In the genomic region with DNA sequence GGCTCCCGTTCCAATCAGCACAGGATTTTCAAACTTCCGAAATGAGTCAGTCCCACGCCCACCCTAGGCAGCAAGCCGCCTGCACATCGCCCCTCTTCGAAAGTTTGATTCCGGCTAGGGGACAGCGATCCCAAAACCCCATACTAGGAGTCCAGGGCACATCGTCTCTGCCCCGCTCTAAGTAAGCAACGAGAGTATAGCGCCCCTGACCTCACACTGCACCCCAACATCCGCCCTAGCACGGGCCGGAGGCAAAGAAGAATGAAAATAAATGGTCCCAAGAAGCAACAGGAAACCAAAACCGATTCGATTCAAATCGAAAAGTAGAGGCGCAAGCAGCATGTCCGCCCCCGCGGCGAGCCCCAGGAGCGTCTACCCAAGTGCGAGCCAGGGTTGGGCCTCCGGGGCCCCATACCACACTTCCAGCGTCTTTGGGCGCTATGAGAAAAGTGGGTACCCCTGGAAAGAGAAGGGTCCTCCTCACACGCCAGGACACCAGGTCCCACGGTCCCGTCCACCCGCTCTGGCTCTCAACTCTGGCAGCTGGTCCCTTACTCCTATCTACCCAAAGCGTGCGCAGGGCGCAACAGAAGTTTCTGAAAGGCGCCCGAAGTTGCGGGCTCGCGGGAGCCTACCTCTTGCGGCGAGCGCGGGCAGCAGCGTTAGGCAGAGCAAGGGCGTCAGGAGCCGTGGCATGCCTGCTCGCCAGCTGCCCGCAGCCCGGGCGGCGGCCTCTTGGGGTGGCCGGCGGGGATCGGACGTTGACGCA, we compare ENCODE assay signal across 9 mouse cellular contexts. TPM values are rescaled to one million over a fixed set of nuclear protein-coding genes. Genes with fewer than 3 reads are reported as not detected.
DNase-seq lines count a peak whose midpoint lies in the region; ATAC-seq and TF ChIP-seq lines count a peak whose summit lies in the region.
"Had no signal": no experiment of that assay in that cellular context is flagged by ENCODE, and none has a peak within 500 bp of the region (broad histone marks: within the 10 kb centered on the region; RNA-seq: fewer than 3 reads in every experiment).

No protein-coding gene starts in this region.

- peak; percentile 26 for DNase-seq in gastrocnemius, adult 2 months
- DNase-seq in gastrocnemius, postnatal 25 days = no peak
- peak; percentile 21 for DNase-seq in CH12.LX (ENCODE audit: extremely low read depth)
- peak; percentile 66 for DNase-seq in neural tube, embryonic 10.5 days (ENCODE audit: extremely low spot score, low spot score)
- DNase-seq in cerebellum, adult 8-10 months = no peak

- dilution Hi-C loops in CH12.LX (cut with MboI; ENCODE audit: extremely low pct_ligation_motif_present, extremely low pct_unique_long_range_greater_than_20kb, low sequenced_read_pairs) = no loop called here

- no peak for TF ChIP-seq CTCF in gastrocnemius, adult 2 months (IDR thresholded peaks at IDR 0.05)
- no peak for TF ChIP-seq CTCF in CH12.LX (conservative IDR thresholded peaks at IDR 0.05 in 1 of 2, IDR thresholded peaks at IDR 0.05 in 1 of 2; ENCODE audit: low read depth in 2 of 2, low read length in 2 of 2)

- under 1% methylated on average over 57 of the region's 57 CpGs for WGBS in forebrain, embryonic 16.5 days
- under 1% methylated on average over 57 of the region's 57 CpGs for WGBS in limb, embryonic 12.5 days

- peaks cover 22% of the 10 kb centered on the region for H3K79me2 ChIP-seq in CH12.LX (replicated peaks; ENCODE audit: control insufficient read depth, extremely low read depth, insufficient read depth, poor library complexity, severe bottlenecking)

- peaks cover 11 to 32% of the 10 kb centered on the region in 2 experiments for H3K36me3 ChIP-seq in CH12.LX (replicated peaks in 1 of 2; ENCODE audit: control insufficient read depth in 1 of 2, insufficient read depth in 1 of 2, low read length in 1 of 2)
- H3K36me3 ChIP-seq in forebrain, embryonic 16.5 days (ENCODE audit: control insufficient read depth, insufficient read depth) = no peaks in the 10 kb centered on the region
- no peaks in the 10 kb centered on the region; the same call in 1 of the 2 replicates for H3K36me3 ChIP-seq in limb, embryonic 12.5 days

- no peak for TF ChIP-seq POLR2A in CH12.LX (IDR thresholded peaks at IDR 0.05; ENCODE audit: low read depth, low read length)

- H3K4me1 ChIP-seq in CH12.LX (ENCODE audit: control insufficient read depth in 1 of 2, insufficient read depth in 2 of 2) = peaks cover 35 to 57% of the 10 kb centered on the region in 2 experiments
- H3K4me1 ChIP-seq in forebrain, embryonic 16.5 days (replicated peaks; ENCODE audit: control insufficient read depth, insufficient read depth, low read length) = peaks cover 80% of the 10 kb centered on the region
- H3K4me1 ChIP-seq in limb, embryonic 12.5 days (replicated peaks) = peaks cover 62% of the 10 kb centered on the region

- no peak for ATAC-seq in forebrain, embryonic 16.5 days
- no peak; the same call in 1 of the 2 replicates for ATAC-seq in limb, embryonic 12.5 days (ENCODE audit: insufficient number of reproducible peaks, insufficient read depth, low FRiP score, low TSS enrichment, low read depth)
- no peak for ATAC-seq in megakaryocyte progenitor cell, adult 5-6 weeks (replicated peaks; ENCODE audit: poor library complexity)

- no peaks in the 10 kb centered on the region for H3K9me3 ChIP-seq in CH12.LX (replicated peaks; ENCODE audit: low read length)
- no peaks in the 10 kb centered on the region for H3K9me3 ChIP-seq in forebrain, embryonic 16.5 days (ENCODE audit: control insufficient read depth, low read length)
- no peaks in the 10 kb centered on the region for H3K9me3 ChIP-seq in limb, embryonic 12.5 days

- in situ Hi-C loops in CH12.LX (cut with MboI; ENCODE audit: low pct_ligation_motif_present, low pct_unique_long_range_greater_than_20kb, low sequenced_read_pairs) = no loop called here

- H3K27me3 ChIP-seq in CH12.LX (replicated peaks) = peaks cover 20% of the 10 kb centered on the region
- H3K27me3 ChIP-seq in forebrain, embryonic 16.5 days (replicated peaks; ENCODE audit: control insufficient read depth, insufficient read depth, low read length) = no peaks in the 10 kb centered on the region
- H3K27me3 ChIP-seq in limb, embryonic 12.5 days = peaks cover 7% of the 10 kb centered on the region; the same call in 1 of the 2 replicates

- TF ChIP-seq RAD21 in CH12.LX (IDR thresholded peaks at IDR 0.05; ENCODE audit: low read depth, low read length) = no peak; the same call in 1 of the 2 replicates

- no peak for TF ChIP-seq EP300 in CH12.LX (IDR thresholded peaks at IDR 0.05; ENCODE audit: low read length)

- H3K27ac ChIP-seq in gastrocnemius, adult 2 months = peak overlapping the region; percentile 91
- H3K27ac ChIP-seq in CH12.LX (ENCODE audit: insufficient read depth, low read depth) = peak overlapping the region; percentile 42
- H3K27ac ChIP-seq in forebrain, embryonic 16.5 days (ENCODE audit: low read length) = peak overlapping the region; percentile 96
- H3K27ac ChIP-seq in limb, embryonic 12.5 days = peak overlapping the region; percentile 74

- H3K9ac ChIP-seq in CH12.LX (ENCODE audit: insufficient read depth, low read depth) = peak overlapping the region; percentile 78
- peak overlapping the region; percentile 76 for H3K9ac ChIP-seq in forebrain, embryonic 16.5 days (replicated peaks; ENCODE audit: low read depth, low read length)
- peak overlapping the region; percentile 78 for H3K9ac ChIP-seq in limb, embryonic 12.5 days (replicated peaks)

- peak overlapping the region; percentile 78 for H3K4me3 ChIP-seq in gastrocnemius, adult 2 months
- H3K4me3 ChIP-seq in CH12.LX (replicated peaks in 1 of 3; ENCODE audit: low read depth in 2 of 3, low read length in 2 of 3, poor library complexity in 1 of 3) = peak overlapping the region; percentile 61 to 89 (median 77)
- H3K4me3 ChIP-seq in forebrain, embryonic 16.5 days (replicated peaks; ENCODE audit: low read length) = peak overlapping the region; percentile 55
- peak overlapping the region; percentile 77 for H3K4me3 ChIP-seq in limb, embryonic 12.5 days (replicated peaks)

- intact Hi-C loops in gastrocnemius, adult 2 months (cut with DNase I) = loop anchor here (5.0 kb wide), 1 partner anchor 51 kb away; no protein-coding TSS in a partner anchor

- H3K4me2 ChIP-seq in CH12.LX (ENCODE audit: insufficient read depth, low read depth, poor library complexity, severe bottlenecking) = peak overlapping the region; percentile 70
- H3K4me2 ChIP-seq in forebrain, embryonic 16.5 days (ENCODE audit: low read length) = peak overlapping the region; percentile 70
- peak overlapping the region; percentile 89 for H3K4me2 ChIP-seq in limb, embryonic 12.5 days

TF ChIP-seq in CH12.LX, 34 proteins besides CTCF, POLR2A, EP300 and RAD21 (continues in another document):
- TF ChIP-seq MEF2A (IDR thresholded peaks at IDR 0.05; ENCODE audit: borderline replicate concordance, low read depth, low read length) (no peak; the same call in 1 of the 2 replicates), NELFE (IDR thresholded peaks at IDR 0.05; ENCODE audit: low read depth, low read length) (no peak), CHD2 (IDR thresholded peaks at IDR 0.05; ENCODE audit: low read length) (no peak), RCOR1 (conservative IDR thresholded peaks at IDR 0.05; ENCODE audit: low read depth, low read length) (no peak), ZNF384 (IDR thresholded peaks at IDR 0.05; ENCODE audit: low read depth, low read length) (no peak), GABPA (IDR thresholded peaks at IDR 0.05; ENCODE audit: insufficient replicate concordance, low read depth, low read length) (no peak), CHD1 (IDR thresholded peaks at IDR 0.05; ENCODE audit: low read depth, low read length) (0 out of 2 replicates have a peak, but pooled peaks have one; percentile 45), HCFC1 (IDR thresholded peaks at IDR 0.05; ENCODE audit: low read depth, low read length) (no peak; the same call in 1 of the 2 replicates), UBTF (IDR thresholded peaks at IDR 0.05; ENCODE audit: low read depth, low read length) (peak; percentile 62; the same call in 1 of the 2 replicates), E2F4 (IDR thresholded peaks at IDR 0.05; ENCODE audit: insufficient replicate concordance, low read depth, low read length) (no peak), ETS1 (conservative IDR thresholded peaks at IDR 0.05; ENCODE audit: low read depth, low read length) (peak; percentile 29; the same call in 1 of the 2 replicates), POLR2AphosphoS2 (IDR thresholded peaks at IDR 0.05; ENCODE audit: low read depth, low read length) (no peak), ZC3H11A (IDR thresholded peaks at IDR 0.05; ENCODE audit: low read depth, low read length) (no peak), TCF12 (IDR thresholded peaks at IDR 0.05; ENCODE audit: low read depth, low read length) (peak; percentile 33), NRF1 (IDR thresholded peaks at IDR 0.05; ENCODE audit: low read depth, low read length) (no peak), MYC (IDR thresholded peaks at IDR 0.05; ENCODE audit: low read depth, low read length) (no peak), USF2 (conservative IDR thresholded peaks at IDR 0.05; ENCODE audit: low read depth, low read length) (no peak), KAT2A (IDR thresholded peaks at IDR 0.05; ENCODE audit: insufficient replicate concordance, low read length) (no peak), SMC3 (IDR thresholded peaks at IDR 0.05; ENCODE audit: low read depth, low read length) (no peak), ELF1 (IDR thresholded peaks at IDR 0.05; ENCODE audit: low read depth, low read length) (no peak), MXI1 (IDR thresholded peaks at IDR 0.05; ENCODE audit: low read depth, low read length) (peak; percentile 52)

RNA-seq across cellular contexts. Expression of gene Notch1, which starts 13.4 kb away (rescaled TPM):
- 10 to 100 TPM in 1 of 2 experiments, 1 to 10 TPM in 1; 6.9 to 11.9 TPM for total RNA-seq in gastrocnemius, adult 2 months (2021)
- 1 to 10 TPM; 7.0 to 9.2 TPM for total RNA-seq in gastrocnemius, postnatal 25 days (2021)
- total RNA-seq in CH12.LX (2012; rRNA removed) (11.4 and 13.1 TPM in 2 replicates), CH12.LX (2014; rRNA removed) (0.86 and 0.98 TPM in 2 replicates)
- 2.7 and 3.8 TPM in 2 replicates for polyA plus RNA-seq in CH12.LX (2012; ENCODE audit: insufficient read length, low read depth)
- polyA plus RNA-seq in forebrain, embryonic 16.5 days (2015; fragmentation: Nextera tagmentation; extraction: Ambion mirVana) = 20.2 and 23.6 TPM in 2 replicates
- polyA plus RNA-seq in limb, embryonic 12.5 days (2016; fragmentation: Nextera tagmentation; extraction: Ambion mirVana) = 13.7 and 14.0 TPM in 2 replicates
- total RNA-seq in megakaryocyte progenitor cell, adult 5-6 weeks (2015) = 15.5 and 19.0 TPM in 2 replicates
- total RNA-seq in megakaryocyte progenitor cell, adult 5-6 weeks (2017) = 8.8 and 9.3 TPM in 2 replicates
- total RNA-seq: MEL had no signal

RNA-seq across cellular contexts. Expression of gene Sec16a, which starts 58.0 kb away (rescaled TPM):
- 10 to 100 TPM; 27.2 to 30.4 TPM for total RNA-seq in gastrocnemius, adult 2 months (2021)
- 10 to 100 TPM; 22.0 to 23.9 TPM for total RNA-seq in gastrocnemius, postnatal 25 days (2021)
- 31.8 and 36.3 TPM in 2 replicates for total RNA-seq in CH12.LX (2012; rRNA removed)
- total RNA-seq in CH12.LX (2014; rRNA removed) = 22.5 and 22.8 TPM in 2 replicates
- polyA plus RNA-seq in CH12.LX (2012; ENCODE audit: insufficient read length, low read depth) = 28.6 and 38.9 TPM in 2 replicates
- 21.5 and 23.1 TPM in 2 replicates for polyA plus RNA-seq in forebrain, embryonic 16.5 days (2015; fragmentation: Nextera tagmentation; extraction: Ambion mirVana)
- polyA plus RNA-seq in limb, embryonic 12.5 days (2016; fragmentation: Nextera tagmentation; extraction: Ambion mirVana) = 25.6 and 33.0 TPM in 2 replicates
- 33.9 and 48.3 TPM in 2 replicates for total RNA-seq in megakaryocyte progenitor cell, adult 5-6 weeks (2015)
- total RNA-seq in megakaryocyte progenitor cell, adult 5-6 weeks (2017) = 23.9 and 29.7 TPM in 2 replicates

Comparison
In these comparisons a context has a peak if more than half of its experiments do, and no peak if none do; other contexts are left out.
1. DNase-seq: peak in gastrocnemius, adult 2 months (single experiment), CH12.LX (single experiment) and neural tube, embryonic 10.5 days (single experiment); none in gastrocnemius, postnatal 25 days (single experiment) and cerebellum, adult 8-10 months (single experiment).
2. H3K27ac ChIP-seq: peak in every context shown above with its lines; median percentile 96 in forebrain, embryonic 16.5 days; 91 in gastrocnemius, adult 2 months; 74 in limb, embryonic 12.5 days; 42 in CH12.LX.
3. Peak in every context shown above with its lines, with median percentiles within 50 percentile points of each other: H3K4me3 ChIP-seq, H3K4me2 ChIP-seq and H3K9ac ChIP-seq.